Mouse (Mus musculus) kidney, postnatal 25 days (tissue): Measurements from ENCODE around the gene Vipr1.
A peak's percentile ranks its signal among the peaks of the same experiment; 100 is the strongest.

ENCODE experiments used
- DNase-seq, 2 experiments: peaks; one replicate each; pipeline ENCODE4 v3.0.0; 2021; ENCODE audit warnings: mixed read lengths in 2 of 2

Gene Vipr1

GRCm38 (mm10) chr9:121681191-121681590 lies 38.7 kb downstream of the Vipr1 start:
- DNase-seq, result no peak

- DNase-seq, result no peak
These were observed 39.6 kb downstream of the Vipr1 start for GRCm38 (mm10) chr9:121682037-121682680.

- DNase-seq, result no peak
These were observed 42.2 kb downstream of the Vipr1 start for GRCm38 (mm10) chr9:121684702-121685101.

- DNase-seq, result no peak
These were observed 47.7 kb downstream of the Vipr1 start for GRCm38 (mm10) chr9:121690200-121690651.

GRCm38 (mm10) chr9:121690734-121691133 lies 48.2 kb downstream of the Vipr1 start:
- no peak for DNase-seq

GRCm38 (mm10) chr9:121694736-121695135 lies 52.2 kb downstream of the Vipr1 start:
- DNase-seq, result no peak

- DNase-seq, result no peak
These were observed 54.1 kb downstream of the Vipr1 start for GRCm38 (mm10) chr9:121696626-121697025.

- peak; percentile 65 to 77 for DNase-seq
These were observed 54.9 kb downstream of the Vipr1 start for GRCm38 (mm10) chr9:121697150-121698049.

GRCm38 (mm10) chr9:121704261-121704645 lies 61.7 kb downstream of the Vipr1 start:
- DNase-seq, result peak in 1 of 2 experiments; percentile 39

GRCm38 (mm10) chr9:121704646-121705625 lies 62.4 kb downstream of the Vipr1 start, which contains the start of gene Sec22c:
TSS of gene Sec22c (minus strand) at chr9:121705490.
- peak; percentile 91 to 96 for DNase-seq

GRCm38 (mm10) chr9:121706029-121706675 lies 63.6 kb downstream of the Vipr1 start:
- peak in 1 of 2 experiments; percentile 17 for DNase-seq

- peak in 1 of 2 experiments; percentile 36 for DNase-seq
These were observed 65.3 kb downstream of the Vipr1 start for GRCm38 (mm10) chr9:121707801-121708200.

- no peak for DNase-seq
These were observed 66.3 kb downstream of the Vipr1 start for GRCm38 (mm10) chr9:121708506-121709486.

- peak; percentile 100 for DNase-seq
These were observed 67.5 kb downstream of the Vipr1 start, which contains the start of gene Ss18l2 for GRCm38 (mm10) chr9:121709898-121710583. TSS of gene Ss18l2 (plus strand) at chr9:121710329.

GRCm38 (mm10) chr9:121710584-121710975 lies 68.1 kb downstream of the Vipr1 start:
- peak; percentile 54 to 75 for DNase-seq

GRCm38 (mm10) chr9:121717048-121717447 lies 74.5 kb downstream of the Vipr1 start:
- no peak for DNase-seq

- DNase-seq, result peak in 1 of 2 experiments; percentile 44
These were observed 75.7 kb downstream of the Vipr1 start for GRCm38 (mm10) chr9:121718070-121718705.

- peak; percentile 98 to 99 for DNase-seq
These were observed 76.3 kb downstream of the Vipr1 start, which contains the start of gene Nktr for GRCm38 (mm10) chr9:121718792-121719318. TSS of gene Nktr (plus strand) at chr9:121719169.
